Mouse (Mus musculus): ENCODE data around the gene Ptger4.

Ptger4 gene

GRCm38 (mm10) chr15:5243959-5244905, at the start of gene Ptger4:
TSS of gene Ptger4 (minus strand) at chr15:5244187.
- DNase-seq (ENCODE audit: low spot score): peak; percentile 97

DNA sequence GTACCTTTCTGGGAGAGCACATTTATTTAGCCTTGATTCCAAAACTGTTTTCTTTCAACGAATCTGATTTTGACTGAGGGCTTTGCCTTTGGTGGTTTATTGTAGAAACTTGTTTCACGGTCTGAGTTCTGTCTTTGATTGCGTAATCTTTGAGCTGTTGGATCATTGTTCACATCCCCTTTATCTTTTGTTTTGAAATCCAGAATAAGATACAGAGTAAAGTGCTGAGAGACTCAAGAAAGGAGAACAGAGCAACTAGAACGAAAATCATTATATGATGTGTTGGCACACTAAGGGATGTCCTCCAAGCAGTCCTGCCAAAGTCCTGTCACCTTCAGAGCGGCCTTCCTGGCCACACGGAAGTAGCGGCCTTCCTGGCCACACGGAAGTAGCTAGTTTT, 44.4 kb upstream of the Ptger4 start:
- DNase-seq (ENCODE audit: low spot score): no peak

DNA sequence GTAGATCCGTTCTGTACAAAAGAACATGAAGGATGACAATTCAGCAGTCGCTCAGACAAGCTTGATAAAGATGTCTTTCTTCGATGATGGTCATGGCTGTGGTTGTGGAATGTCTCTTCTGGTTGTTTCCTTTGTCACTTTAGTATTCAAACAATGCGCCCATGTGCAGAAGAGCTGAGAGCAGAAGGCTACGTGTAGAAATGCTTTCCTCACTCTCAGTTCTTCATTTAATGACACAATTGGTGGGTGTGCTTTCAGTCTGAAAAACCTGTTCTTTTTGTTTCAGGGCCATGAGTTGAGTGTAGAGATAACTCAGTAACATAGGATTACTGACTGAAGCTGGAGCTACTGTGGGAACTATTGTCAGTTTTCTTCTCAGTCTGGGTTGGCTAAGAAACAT, 43.1 kb upstream of the Ptger4 start:
- DNase-seq (ENCODE audit: low spot score): no peak

- DNase-seq (ENCODE audit: low spot score): no peak
These were observed 37.3 kb upstream of the Ptger4 start for GRCm38 (mm10) chr15:5281316-5281715.

DNA sequence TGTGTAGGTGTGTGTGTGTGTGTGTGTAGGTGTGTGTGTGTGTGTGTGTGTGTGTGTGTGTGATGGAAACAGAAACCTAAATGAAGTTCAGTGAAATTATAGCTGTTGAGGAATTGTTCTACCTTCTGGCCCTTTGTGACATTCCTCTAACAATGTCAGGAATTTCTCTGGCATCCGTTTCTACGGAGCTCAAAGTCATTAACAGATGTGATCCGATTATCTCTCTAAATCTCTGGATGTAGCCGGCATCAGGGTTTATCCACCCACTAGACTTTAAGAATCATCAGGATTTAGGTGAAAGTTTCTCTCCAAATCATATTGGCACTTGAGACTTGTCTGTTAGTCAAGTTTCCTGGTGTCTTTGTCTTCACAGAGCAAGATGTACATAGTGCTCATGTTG, 35.8 kb upstream of the Ptger4 start:
- DNase-seq (ENCODE audit: low spot score): no peak

GRCm38 (mm10) chr15:5278525-5278924, 34.5 kb upstream of the Ptger4 start:
- DNase-seq (ENCODE audit: low spot score): no peak

DNA sequence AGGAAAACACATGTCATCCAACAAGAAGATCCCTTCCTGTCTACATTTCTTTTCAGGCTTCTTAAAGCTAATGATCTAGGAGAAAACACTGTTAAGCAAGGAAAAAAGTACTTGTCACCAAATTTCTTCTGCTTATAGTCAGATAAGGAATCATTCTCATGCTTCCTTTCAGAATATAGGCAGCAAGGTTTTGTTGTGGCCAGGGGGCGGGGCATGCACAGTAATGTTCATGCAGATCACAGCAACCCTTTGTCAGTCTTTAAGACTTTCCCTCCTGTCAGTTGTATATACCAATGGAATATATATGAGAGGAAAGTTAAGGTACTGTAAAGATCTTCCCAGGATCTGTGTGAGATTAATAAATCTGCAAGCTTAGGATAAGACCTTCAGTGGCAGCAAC, 30.0 kb upstream of the Ptger4 start:
- DNase-seq (ENCODE audit: low spot score): peak; percentile 3

DNA sequence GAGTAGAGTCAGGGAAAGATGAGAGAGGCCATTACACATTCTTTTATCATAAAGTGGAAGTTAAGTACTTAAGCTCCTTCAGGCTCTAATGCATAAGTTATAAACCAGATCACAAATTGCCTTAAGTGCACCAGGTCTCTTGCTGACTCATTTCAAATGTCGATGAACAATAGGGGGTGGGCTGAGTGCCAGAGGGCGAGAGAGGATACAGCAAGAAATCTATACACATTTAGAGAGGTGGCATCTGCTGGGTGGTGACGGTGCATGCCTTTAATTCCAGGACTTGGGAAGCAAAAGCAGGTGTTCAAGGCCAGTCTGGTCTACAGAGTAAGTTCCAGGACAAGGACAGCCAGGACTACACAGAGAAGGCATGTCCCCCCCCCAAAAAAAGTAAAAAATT, 22.1 kb upstream of the Ptger4 start:
- DNase-seq (ENCODE audit: low spot score): no peak

- no peak for DNase-seq (ENCODE audit: low spot score)
These were observed 19.0 kb upstream of the Ptger4 start for GRCm38 (mm10) chr15:5262874-5263504.

- no peak for DNase-seq (ENCODE audit: low spot score)
These were observed 18.2 kb upstream of the Ptger4 start for GRCm38 (mm10) chr15:5262095-5262667.

- no peak for DNase-seq (ENCODE audit: low spot score)
These were observed 17.0 kb upstream of the Ptger4 start for GRCm38 (mm10) chr15:5261004-5261403.

GRCm38 (mm10) chr15:5260183-5260582, 16.2 kb upstream of the Ptger4 start:
- DNase-seq (ENCODE audit: low spot score): no peak

DNA sequence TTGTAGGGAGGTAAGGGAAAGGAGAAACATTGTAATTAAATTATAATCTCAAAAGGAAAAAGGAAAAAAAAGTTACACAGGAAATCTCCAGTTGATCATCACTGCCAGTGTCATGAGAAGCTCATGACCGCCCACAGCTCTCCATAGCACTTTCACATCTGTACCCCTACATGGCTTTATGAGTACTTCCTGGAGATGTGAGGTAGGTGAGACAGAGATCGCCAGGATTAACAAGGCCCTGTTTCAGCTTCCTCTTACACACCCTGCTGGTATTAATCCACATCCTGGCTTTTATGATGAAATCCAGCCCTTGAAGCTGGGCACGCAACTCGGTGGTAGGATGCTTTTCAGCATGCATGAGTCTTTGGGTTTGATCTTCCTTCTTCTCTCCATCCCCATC, 6.2 kb upstream of the Ptger4 start:
- no peak for DNase-seq (ENCODE audit: low spot score)

DNA sequence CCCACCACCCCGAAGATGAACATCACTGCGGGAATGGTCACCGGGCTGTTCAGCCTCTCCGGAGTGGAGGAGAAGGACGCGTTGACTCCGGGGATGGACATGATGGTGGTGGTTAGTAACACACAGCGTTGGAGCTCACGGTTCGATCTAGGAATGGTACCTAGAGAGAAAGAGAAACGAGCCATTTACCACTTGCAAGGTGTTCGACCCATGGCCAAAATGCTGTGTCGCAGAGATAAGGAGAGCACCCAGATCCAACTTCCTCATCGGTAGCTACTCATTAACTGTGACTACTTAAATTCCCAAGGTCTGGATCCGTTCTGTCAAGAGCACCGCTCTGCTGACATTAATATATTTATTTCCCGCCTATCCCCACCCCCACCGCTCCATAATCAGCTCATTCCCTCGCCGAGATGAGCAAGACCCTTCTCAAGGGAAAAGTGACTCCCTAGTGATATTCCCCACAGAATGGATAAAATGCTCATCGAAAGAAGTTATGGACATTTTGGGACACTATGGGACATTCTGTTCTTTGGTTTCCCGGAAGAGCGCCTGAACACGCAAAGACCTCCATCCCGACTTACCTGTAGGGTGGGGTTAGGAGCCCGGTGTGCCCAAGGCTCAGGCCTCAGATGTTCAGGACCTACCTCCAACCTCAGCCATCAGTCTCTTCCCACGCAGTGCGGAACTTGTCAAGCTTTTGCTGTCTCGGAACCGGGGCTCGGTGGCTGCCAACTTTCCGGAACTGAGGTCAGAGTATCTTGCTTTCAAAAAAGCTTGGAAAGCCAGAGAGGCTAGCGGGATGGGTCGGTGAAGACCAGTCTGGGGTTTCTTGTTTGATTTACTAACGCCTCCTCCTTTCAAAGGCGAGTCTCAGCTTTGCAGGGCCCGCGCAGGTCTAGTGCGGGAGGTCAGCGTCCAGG, 690 bp downstream of the Ptger4 start:
- peak; percentile 51 for DNase-seq (ENCODE audit: low spot score)

- DNase-seq (ENCODE audit: low spot score): peak; percentile 42
These were observed 1.5 kb downstream of the Ptger4 start for GRCm38 (mm10) chr15:5242241-5243035.

DNA sequence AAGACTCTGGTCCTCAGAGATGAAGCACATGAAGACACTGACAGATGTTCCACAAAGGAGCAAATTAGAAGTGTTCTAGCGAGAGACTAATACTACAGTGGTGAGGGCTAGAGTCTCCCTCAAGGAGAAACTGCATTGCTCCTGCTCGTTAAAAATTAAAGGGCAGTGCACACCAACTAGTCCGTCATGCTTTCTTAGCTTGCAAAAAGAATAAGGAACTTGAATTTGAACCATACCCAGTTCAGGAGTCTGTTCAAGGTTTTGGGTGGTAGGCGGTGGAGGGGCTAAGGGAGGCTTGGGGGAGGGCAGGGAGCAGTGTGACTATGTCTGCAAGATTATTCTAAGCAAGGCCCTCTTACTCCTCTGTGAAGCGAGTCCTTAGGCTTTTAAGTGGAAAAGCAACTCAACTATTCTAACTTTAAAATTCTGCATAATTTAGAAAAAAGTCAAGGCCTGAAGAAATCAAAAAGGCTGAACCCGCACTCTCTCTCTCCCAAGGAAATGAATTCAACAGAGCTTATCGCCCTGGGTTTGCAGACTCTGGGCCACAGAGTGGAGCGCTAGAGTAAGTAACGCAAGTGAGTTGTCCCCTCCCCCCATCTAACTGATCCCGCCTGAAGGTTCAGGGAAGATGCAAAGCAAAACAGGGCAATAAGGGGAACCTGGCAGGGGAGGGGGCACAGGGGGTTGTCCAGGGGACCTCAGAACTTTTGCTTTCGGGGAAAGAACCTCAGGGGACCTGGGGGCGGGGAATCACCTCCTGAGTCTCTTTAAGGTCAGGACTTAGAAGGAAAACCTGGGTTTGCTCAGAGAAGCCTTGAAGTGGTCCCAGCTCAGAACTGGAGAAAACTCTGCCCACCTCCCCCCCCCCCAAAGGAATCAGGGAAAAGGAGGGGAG, 2.4 kb downstream of the Ptger4 start:
- DNase-seq (ENCODE audit: low spot score): peak; percentile 36

- DNase-seq (ENCODE audit: low spot score): no peak
These were observed 3.6 kb downstream of the Ptger4 start for GRCm38 (mm10) chr15:5240360-5240759.

GRCm38 (mm10) chr15:5239901-5240300, 4.1 kb downstream of the Ptger4 start:
- DNase-seq (ENCODE audit: low spot score): no peak

GRCm38 (mm10) chr15:5239361-5239760, 4.6 kb downstream of the Ptger4 start:
- DNase-seq (ENCODE audit: low spot score): no peak

GRCm38 (mm10) chr15:5238553-5238952, 5.4 kb downstream of the Ptger4 start:
- DNase-seq (ENCODE audit: low spot score): no peak
